Mouse (Mus musculus): ENCODE measurements around the gene Gm3187. TPM values are rescaled to one million over a fixed set of nuclear protein-coding genes. Genes with fewer than 3 reads are reported as not detected.
"Not testable (repeated sequence)": the region's sequence is repeated elsewhere in the genome, so short reads cannot be mapped to it uniquely, and the experiment has no call there.

Gm3187 gene
- total RNA-seq (2015) (not detected in 2 replicates), total RNA-seq (2017) (not detected in 2 replicates)

DNA sequence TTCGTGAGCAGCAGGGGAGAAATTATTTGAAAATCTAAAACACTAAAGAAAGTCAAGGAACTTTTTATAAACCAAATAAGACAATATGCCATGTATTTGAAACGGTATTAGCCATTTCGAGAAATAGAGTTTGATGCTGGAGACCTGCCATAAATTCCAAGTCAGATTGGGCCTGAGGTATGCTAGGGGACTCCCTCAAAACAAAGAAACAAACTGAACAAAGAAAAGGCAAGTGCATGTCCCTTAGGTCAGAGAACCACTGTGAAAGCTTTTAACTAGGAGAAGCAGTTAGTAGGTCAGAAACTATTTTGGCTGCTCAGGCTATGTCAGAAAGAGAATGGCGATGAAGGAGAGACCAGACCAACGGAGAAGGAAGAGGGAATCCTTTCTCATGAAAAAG, at the start of gene Gm3187:
Gm3187 (plus strand) TSS at position 301 of the 400 bp plus-strand sequence.
- not testable (repeated sequence) for ATAC-seq (ENCODE audit: poor library complexity, severe bottlenecking)

DNA sequence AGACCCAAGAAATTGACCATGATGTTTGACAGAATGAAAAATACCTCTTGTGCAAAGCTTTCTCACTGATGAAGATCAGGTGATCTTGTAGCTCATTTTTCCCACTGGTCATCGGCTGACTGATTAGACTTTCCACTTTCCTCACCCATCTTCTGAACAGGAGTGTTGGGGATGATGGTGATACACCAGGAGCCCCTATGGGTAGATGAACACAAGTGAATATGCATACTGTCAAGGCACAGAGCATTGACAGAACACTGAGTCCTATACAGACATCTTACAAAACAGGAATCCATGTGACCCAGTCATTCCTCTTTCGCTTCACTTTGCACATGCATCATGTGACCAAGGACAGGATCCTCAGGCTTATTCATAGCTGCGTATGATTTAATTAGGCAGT, 28.6 kb upstream of the Gm3187 start, which contains the start of gene Gm3194:
Gm3194 (minus strand) TSS at position 101 of the 400 bp plus-strand sequence.
- not testable (repeated sequence) for ATAC-seq (ENCODE audit: poor library complexity, severe bottlenecking)

DNA sequence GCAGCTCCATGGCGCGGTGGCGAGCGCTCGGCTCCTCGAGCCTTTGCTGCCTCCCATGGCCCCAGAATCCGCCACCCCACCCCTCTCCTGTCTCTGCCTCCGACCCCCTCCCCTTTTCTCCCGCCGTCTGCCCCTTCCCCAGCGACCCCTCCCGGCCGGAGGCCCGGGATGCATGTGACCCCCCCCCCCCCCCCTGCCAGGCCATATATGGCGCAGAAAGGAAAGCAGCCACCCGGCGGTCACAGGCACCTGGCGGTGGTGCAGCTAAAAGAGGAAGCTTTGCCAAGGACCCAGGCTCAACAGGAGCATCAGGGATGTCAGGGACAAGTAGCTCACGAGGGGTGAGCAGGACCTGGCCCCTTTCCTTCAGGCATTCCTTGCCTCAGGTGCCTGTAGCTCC, 23.5 kb upstream of the Gm3187 start:
- ATAC-seq (ENCODE audit: poor library complexity, severe bottlenecking): not testable (repeated sequence)

DNA sequence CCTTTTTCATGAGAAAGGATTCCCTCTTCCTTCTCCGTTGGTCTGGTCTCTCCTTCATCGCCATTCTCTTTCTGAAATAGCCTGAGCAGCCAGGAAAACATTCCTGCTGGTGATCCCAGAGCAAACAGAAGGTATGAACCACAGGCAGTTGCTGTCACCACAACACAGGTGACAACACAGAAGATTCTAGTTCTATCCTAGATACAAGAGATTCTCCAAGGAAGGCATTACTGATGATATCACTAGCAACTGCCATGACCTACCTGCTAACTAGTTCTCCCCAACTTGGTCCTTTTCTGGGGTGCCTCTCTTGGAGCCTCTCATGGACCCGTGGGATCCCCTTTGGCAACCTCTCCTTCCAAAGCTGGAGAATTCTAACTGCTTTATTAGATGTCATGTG, 6.3 kb upstream of the Gm3187 start, which contains the start of gene Gm8246:
Gm8246 (minus strand) TSS at position 101 of the 400 bp plus-strand sequence.
- not testable (repeated sequence) for ATAC-seq (ENCODE audit: poor library complexity, severe bottlenecking)

DNA sequence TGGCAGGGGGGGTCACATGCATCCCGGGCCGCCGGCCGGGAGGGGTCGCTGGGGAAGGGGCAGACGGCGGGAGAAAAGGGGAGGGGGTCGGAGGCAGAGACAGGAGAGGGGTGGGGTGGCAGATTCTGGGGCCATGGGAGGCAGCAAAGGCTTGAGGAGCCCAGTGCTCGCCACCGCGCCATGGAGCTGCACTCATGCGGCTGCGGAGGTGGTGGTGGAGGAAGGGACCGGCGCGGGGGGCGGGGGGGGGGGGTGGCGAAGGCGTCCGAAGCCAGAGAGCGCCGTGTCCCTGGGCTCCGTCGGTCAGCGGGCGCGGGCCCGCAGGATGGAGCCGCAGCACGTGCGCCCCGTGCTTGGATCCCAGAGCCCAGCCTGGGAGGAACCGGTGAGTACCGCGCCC, 17.4 kb downstream of the Gm3187 start, which contains the start of gene Gm3488:
Gm3488 (plus strand) TSS at position 301 of the 400 bp plus-strand sequence.
- not testable (repeated sequence) for ATAC-seq (ENCODE audit: poor library complexity, severe bottlenecking)

DNA sequence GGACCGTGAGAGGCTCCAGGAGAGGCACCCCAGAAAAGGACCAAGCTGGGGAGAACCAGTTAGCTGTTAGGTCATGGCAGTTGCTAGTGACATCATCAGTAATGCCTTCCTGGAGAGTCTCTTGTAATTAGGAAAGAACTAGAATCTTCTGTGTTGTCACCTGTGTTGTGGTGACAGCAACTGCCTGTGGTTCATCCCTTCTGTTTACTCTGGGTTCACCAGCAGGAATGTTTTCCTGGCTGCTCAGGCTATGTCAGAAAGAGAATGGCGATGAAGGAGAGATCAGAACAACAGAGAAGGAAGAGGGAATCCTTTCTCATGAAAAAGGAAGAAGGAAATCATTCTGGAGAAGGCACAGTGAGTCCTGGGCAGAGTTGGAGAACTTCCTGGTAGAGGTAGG, 54.2 kb downstream of the Gm3187 start, which contains the start of gene Gm3532:
Gm3532 (plus strand) TSS at position 301 of the 400 bp plus-strand sequence.
- not testable (repeated sequence) for ATAC-seq (ENCODE audit: poor library complexity, severe bottlenecking)

Other genes with a start within 250 kb of the Gm3187 start
- not detected in 2 replicates for gene Gm3526, start 223.6 kb upstream of the Gm3187 start, total RNA-seq (2015)
- not detected in 2 replicates for gene Gm3526, start 223.6 kb upstream of the Gm3187 start, total RNA-seq (2017)
- not detected in 2 replicates for gene Gm3542, start 149.3 kb upstream of the Gm3187 start, total RNA-seq (2015)
- not detected in 2 replicates for gene Gm3542, start 149.3 kb upstream of the Gm3187 start, total RNA-seq (2017)
- gene Gm3500, start 95.2 kb upstream of the Gm3187 start, total RNA-seq (2015): not detected in 2 replicates
- not detected in 2 replicates for gene Gm3500, start 95.2 kb upstream of the Gm3187 start, total RNA-seq (2017)
- gene Gm3194, start 28.7 kb upstream of the Gm3187 start, total RNA-seq (2015): 0.21 TPM in 1 of 2 replicates, not detected in the other
- gene Gm3194, start 28.7 kb upstream of the Gm3187 start, total RNA-seq (2017): not detected in 2 replicates
- gene Gm8246, start 6.4 kb upstream of the Gm3187 start, total RNA-seq (2015): not detected in 2 replicates
- not detected in 2 replicates for gene Gm8246, start 6.4 kb upstream of the Gm3187 start, total RNA-seq (2017)
- gene Gm3488, start 17.5 kb downstream of the Gm3187 start, total RNA-seq (2015): 0.21 TPM in 1 of 2 replicates, not detected in the other
- 0.11 TPM in 1 of 2 replicates, not detected in the other for gene Gm3488, start 17.5 kb downstream of the Gm3187 start, total RNA-seq (2017)
- gene Gm3532, start 54.3 kb downstream of the Gm3187 start, total RNA-seq (2015): not detected in 2 replicates
- gene Gm3532, start 54.3 kb downstream of the Gm3187 start, total RNA-seq (2017): not detected in 2 replicates
- gene Gm8265, start 148.8 kb downstream of the Gm3187 start, total RNA-seq (2015): not detected in 2 replicates
- gene Gm8265, start 148.8 kb downstream of the Gm3187 start, total RNA-seq (2017): not detected in 2 replicates
- gene Gm9603, start 203.2 kb downstream of the Gm3187 start, total RNA-seq (2015): not detected in 2 replicates
- not detected in 2 replicates for gene Gm9603, start 203.2 kb downstream of the Gm3187 start, total RNA-seq (2017)